ENCODE assay signal across 18 mouse cellular contexts in the genomic region with DNA sequence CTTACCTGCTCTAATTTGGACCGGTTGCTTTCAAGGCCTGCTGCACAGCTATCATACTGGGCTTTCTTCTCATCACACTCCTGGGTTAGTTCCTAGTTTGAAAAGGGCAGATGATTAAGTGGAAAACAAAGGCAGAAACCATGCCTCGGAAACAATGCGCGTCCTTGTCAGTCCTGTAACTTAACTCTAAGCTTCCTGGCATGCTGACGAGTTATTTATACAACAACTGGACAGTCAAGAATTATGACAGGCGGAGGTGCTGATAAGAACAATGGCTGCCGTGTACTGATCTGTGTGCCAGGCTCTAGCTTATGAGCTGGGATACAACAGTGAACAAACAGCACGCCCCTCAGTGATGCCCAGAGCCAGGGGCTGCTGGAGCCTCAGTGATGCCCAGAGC. TPM values are rescaled to one million over a fixed set of nuclear protein-coding genes. Genes with fewer than 3 reads are reported as not detected.
A peak's percentile ranks its signal among the peaks of the same experiment; 100 is the strongest.
DNase-seq lines count a peak whose midpoint lies in the region; ATAC-seq and TF ChIP-seq lines count a peak whose summit lies in the region.
"Had no signal": no experiment of that assay in that cellular context is flagged by ENCODE, and none has a peak within 500 bp of the region (broad histone marks: within the 10 kb centered on the region; RNA-seq: fewer than 3 reads in every experiment).

No protein-coding gene starts in this region.

- 38% methylated on average over 8 of the region's 8 CpGs for WGBS in lung, embryonic 14.5 days
- 26% methylated on average over 8 of the region's 8 CpGs for WGBS in heart, embryonic 11.5 days (ENCODE audit: insufficient replicate concordance)
- 44% methylated on average over 8 of the region's 8 CpGs for WGBS in stomach, postnatal 0 days
- 88% methylated on average over 8 of the region's 8 CpGs for WGBS in midbrain, embryonic 11.5 days

- no peak for TF ChIP-seq EP300 in stomach, postnatal 0 days (optimal IDR thresholded peaks at IDR 0.05)

- no peak overlapping the region; the same call in 1 of the 2 replicates for H3K27ac ChIP-seq in lung, embryonic 14.5 days (ENCODE audit: low read depth)
- peak overlapping the region; percentile 31 for H3K27ac ChIP-seq in heart, embryonic 11.5 days (ENCODE audit: low read depth, low read length)
- no peak overlapping the region for H3K27ac ChIP-seq in stomach, postnatal 0 days (replicated peaks)
- H3K27ac ChIP-seq in midbrain, embryonic 11.5 days (ENCODE audit: low read depth, low read length), result no peak overlapping the region
- H3K27ac ChIP-seq: hindbrain, embryonic 14.5 days; limb, embryonic 12.5 days; liver, embryonic 12.5 days; macrophage; midbrain, embryonic 12.5 days had no signal

- peak; percentile 46 for DNase-seq in lung, embryonic 14.5 days
- no peak for DNase-seq in lung, postnatal 14 days
- DNase-seq in heart, postnatal 10 days, result peak; percentile 61 to 64
- no peak for DNase-seq in stomach, postnatal 0 days (ENCODE audit: low spot score)
- DNase-seq in thymus, adult 18-20 months, result no peak
- DNase-seq in midbrain, embryonic 11.5 days (ENCODE audit: low spot score, missing footprints), result no peak
- DNase-seq: cerebellum, adult 8-10 months; gastrocnemius, postnatal 14 days; spleen, adult 18-20 months; thymus, adult 2 months had no signal

- intact Hi-C loops in heart, postnatal 10 days (cut with DNase I), result loop anchor here (2.0 kb wide), 1 partner anchor 54 kb away; a partner anchor contains a TSS

- no peak overlapping the region for H3K4me2 ChIP-seq in lung, embryonic 14.5 days
- H3K4me2 ChIP-seq in heart, embryonic 11.5 days, result no peak overlapping the region
- no peak overlapping the region for H3K4me2 ChIP-seq in stomach, postnatal 0 days (replicated peaks; ENCODE audit: low read depth)
- H3K4me2 ChIP-seq in midbrain, embryonic 11.5 days, result no peak overlapping the region
- H3K4me2 ChIP-seq: hindbrain, embryonic 14.5 days; limb, embryonic 12.5 days; liver, embryonic 12.5 days; midbrain, embryonic 12.5 days had no signal

- no peak overlapping the region for H3K9ac ChIP-seq in lung, embryonic 14.5 days
- no peak overlapping the region for H3K9ac ChIP-seq in heart, embryonic 11.5 days (ENCODE audit: low read depth, low read length)
- no peak overlapping the region for H3K9ac ChIP-seq in stomach, postnatal 0 days (ENCODE audit: low read length)
- H3K9ac ChIP-seq in midbrain, embryonic 11.5 days (ENCODE audit: low read length), result no peak overlapping the region
- H3K9ac ChIP-seq: hindbrain, embryonic 14.5 days; limb, embryonic 12.5 days; liver, embryonic 12.5 days; midbrain, embryonic 12.5 days had no signal

- ATAC-seq in lung, embryonic 14.5 days (ENCODE audit: insufficient read depth), result no peak
- no peak for ATAC-seq in heart, embryonic 11.5 days (replicated peaks; ENCODE audit: insufficient number of reproducible peaks, low FRiP score, low TSS enrichment)
- peak; percentile 58; the same call in 1 of the 2 replicates for ATAC-seq in stomach, postnatal 0 days (ENCODE audit: low FRiP score, low TSS enrichment)
- no peak for ATAC-seq in midbrain, embryonic 11.5 days (ENCODE audit: low FRiP score)
- ATAC-seq: forebrain, embryonic 14.5 days; liver, embryonic 12.5 days had no signal

- H3K4me1 ChIP-seq in lung, embryonic 14.5 days (ENCODE audit: insufficient read depth), result no peaks in the 10 kb centered on the region
- peaks cover 9% of the 10 kb centered on the region; the same call in 1 of the 2 replicates for H3K4me1 ChIP-seq in heart, embryonic 11.5 days (ENCODE audit: control insufficient read depth, insufficient read depth, low read length)
- H3K4me1 ChIP-seq in stomach, postnatal 0 days (replicated peaks; ENCODE audit: control insufficient read depth, insufficient read depth), result no peaks in the 10 kb centered on the region
- no peaks in the 10 kb centered on the region for H3K4me1 ChIP-seq in midbrain, embryonic 11.5 days (ENCODE audit: control insufficient read depth, insufficient read depth, low read length)
- H3K4me1 ChIP-seq: midbrain, embryonic 12.5 days had no signal

- no peak overlapping the region for H3K4me3 ChIP-seq in lung, embryonic 14.5 days (ENCODE audit: low read depth, low read length)
- no peak overlapping the region for H3K4me3 ChIP-seq in heart, embryonic 11.5 days (ENCODE audit: low read depth, low read length)
- H3K4me3 ChIP-seq in stomach, postnatal 0 days (ENCODE audit: low read depth, low read length), result no peak overlapping the region
- no peak overlapping the region for H3K4me3 ChIP-seq in midbrain, embryonic 11.5 days (ENCODE audit: low read depth, low read length)
- H3K4me3 ChIP-seq: erythroblast, embryonic 14.5 days; limb, embryonic 12.5 days; liver, embryonic 12.5 days; midbrain, embryonic 12.5 days had no signal

- no peak for TF ChIP-seq CTCF in lung, embryonic 14.5 days (IDR thresholded peaks at IDR 0.05; ENCODE audit: low read depth)
- TF ChIP-seq CTCF in stomach, postnatal 0 days (IDR thresholded peaks at IDR 0.05; ENCODE audit: low read depth), result no peak

- H3K36me3 ChIP-seq in lung, embryonic 14.5 days (ENCODE audit: insufficient read depth), result peaks cover 33% of the 10 kb centered on the region
- H3K36me3 ChIP-seq in heart, embryonic 11.5 days (ENCODE audit: control insufficient read depth, insufficient read depth, low read length), result peaks cover 9% of the 10 kb centered on the region; the same call in 1 of the 2 replicates
- no peaks in the 10 kb centered on the region; the same call in 1 of the 2 replicates for H3K36me3 ChIP-seq in stomach, postnatal 0 days (ENCODE audit: control insufficient read depth, insufficient read depth, low read length)
- no peaks in the 10 kb centered on the region for H3K36me3 ChIP-seq in midbrain, embryonic 11.5 days (ENCODE audit: control insufficient read depth, insufficient read depth, low read length)

- no peaks in the 10 kb centered on the region for H3K27me3 ChIP-seq in lung, embryonic 14.5 days (ENCODE audit: insufficient read depth, low read length)
- no peaks in the 10 kb centered on the region for H3K27me3 ChIP-seq in heart, embryonic 11.5 days (ENCODE audit: control insufficient read depth, insufficient read depth, low read length)
- H3K27me3 ChIP-seq in stomach, postnatal 0 days (ENCODE audit: control insufficient read depth, insufficient read depth, low read length), result no peaks in the 10 kb centered on the region
- H3K27me3 ChIP-seq in midbrain, embryonic 11.5 days (ENCODE audit: control insufficient read depth, insufficient read depth, low read length), result no peaks in the 10 kb centered on the region
- H3K27me3 ChIP-seq: limb, embryonic 12.5 days; liver, embryonic 12.5 days; midbrain, embryonic 12.5 days had no signal

- no peaks in the 10 kb centered on the region for H3K9me3 ChIP-seq in lung, embryonic 14.5 days (ENCODE audit: low read depth, low read length)
- H3K9me3 ChIP-seq in heart, embryonic 11.5 days (replicated peaks; ENCODE audit: control insufficient read depth, low read length), result no peaks in the 10 kb centered on the region
- H3K9me3 ChIP-seq in stomach, postnatal 0 days (ENCODE audit: control insufficient read depth, low read length), result no peaks in the 10 kb centered on the region
- no peaks in the 10 kb centered on the region for H3K9me3 ChIP-seq in midbrain, embryonic 11.5 days (ENCODE audit: control insufficient read depth, low read length)
- H3K9me3 ChIP-seq: limb, embryonic 12.5 days; liver, embryonic 12.5 days; midbrain, embryonic 12.5 days had no signal

RNA-seq across cellular contexts. Expression of a gene that starts 53.7 kb away (rescaled TPM):
- polyA plus RNA-seq in lung, embryonic 14.5 days (2014; fragmentation: Nextera tagmentation; extraction: Ambion mirVana), result 38.4 and 39.6 TPM in 2 replicates
- polyA plus RNA-seq in heart, embryonic 11.5 days (2014; fragmentation: Nextera tagmentation; extraction: Ambion mirVana), result 23.9 and 28.4 TPM in 2 replicates
- 10 to 100 TPM; 51.7 to 53.1 TPM for total RNA-seq in heart, postnatal 10 days (2021)
- 16.3 and 17.4 TPM in 2 replicates for polyA plus RNA-seq in stomach, postnatal 0 days (2015; fragmentation: Nextera tagmentation; extraction: Ambion mirVana)
- polyA plus RNA-seq in midbrain, embryonic 11.5 days (2014; fragmentation: Nextera tagmentation; extraction: Ambion mirVana), result 48.5 and 50.5 TPM in 2 replicates
- polyA plus RNA-seq: erythroblast, embryonic 14.5 days had no signal

RNA-seq across cellular contexts. Expression of a gene that starts 58.6 kb away (rescaled TPM):
- polyA plus RNA-seq in lung, embryonic 14.5 days (2014; fragmentation: Nextera tagmentation; extraction: Ambion mirVana), result 43.8 and 45.5 TPM in 2 replicates
- polyA plus RNA-seq in heart, embryonic 11.5 days (2014; fragmentation: Nextera tagmentation; extraction: Ambion mirVana), result 255 and 272 TPM in 2 replicates
- total RNA-seq in heart, postnatal 10 days (2021), result 1,000 to 10,000 TPM; 7,820 to 7,948 TPM
- 24.0 and 27.0 TPM in 2 replicates for polyA plus RNA-seq in stomach, postnatal 0 days (2015; fragmentation: Nextera tagmentation; extraction: Ambion mirVana)
- polyA plus RNA-seq in midbrain, embryonic 11.5 days (2014; fragmentation: Nextera tagmentation; extraction: Ambion mirVana), result 43.4 and 45.8 TPM in 2 replicates

Comparison
In these comparisons a context has a peak if more than half of its experiments do, and no peak if none do; other contexts are left out.
1. DNase-seq: peak in lung, embryonic 14.5 days (single experiment) and heart, postnatal 10 days (2 of 2); none in lung, postnatal 14 days (single experiment), stomach, postnatal 0 days (single experiment), thymus, adult 18-20 months (0 of 2) and midbrain, embryonic 11.5 days (single experiment).